Mouse (Mus musculus): ENCODE measurements around the gene Adat1.
A peak's percentile ranks its signal among the peaks of the same experiment; 100 is the strongest.

Adat1 gene

DNA sequence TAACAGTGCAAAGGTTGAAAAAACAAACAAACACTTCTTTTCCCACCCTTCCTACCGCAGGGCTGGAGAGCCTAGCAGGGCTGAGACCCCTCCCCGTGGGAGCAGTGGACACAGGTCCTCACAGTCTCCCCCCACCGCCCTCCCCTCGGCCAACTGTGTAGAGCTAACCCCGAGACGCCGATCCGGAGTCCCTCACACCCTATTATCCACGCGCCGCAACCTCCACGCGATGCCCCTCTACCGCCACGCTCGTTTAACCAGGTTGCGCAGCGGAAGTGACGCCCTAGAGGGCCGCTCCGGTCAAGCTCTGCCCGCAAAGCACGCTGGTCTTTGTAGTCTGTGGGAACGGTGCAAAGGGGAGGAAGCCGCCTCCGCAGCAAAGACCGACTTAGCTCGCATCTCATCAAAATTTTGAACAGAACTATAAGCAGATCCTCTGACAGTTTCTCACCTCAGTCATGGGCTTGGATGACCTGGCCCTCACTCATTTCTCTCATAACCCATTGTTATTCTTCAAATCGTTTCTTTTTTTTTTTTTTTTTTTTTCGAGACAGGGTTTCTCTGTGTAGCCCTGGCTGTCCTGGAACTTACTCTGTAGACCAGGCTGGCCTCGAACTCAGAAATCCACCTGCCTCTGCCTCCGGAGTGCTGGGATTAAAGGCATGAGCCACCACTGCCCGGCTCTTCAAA lies at the start of gene Adat1:
Adat1 (minus strand) TSS at position 290 of the 690 bp plus-strand sequence.
- peak; percentile 84 to 85 for DNase-seq

DNA sequence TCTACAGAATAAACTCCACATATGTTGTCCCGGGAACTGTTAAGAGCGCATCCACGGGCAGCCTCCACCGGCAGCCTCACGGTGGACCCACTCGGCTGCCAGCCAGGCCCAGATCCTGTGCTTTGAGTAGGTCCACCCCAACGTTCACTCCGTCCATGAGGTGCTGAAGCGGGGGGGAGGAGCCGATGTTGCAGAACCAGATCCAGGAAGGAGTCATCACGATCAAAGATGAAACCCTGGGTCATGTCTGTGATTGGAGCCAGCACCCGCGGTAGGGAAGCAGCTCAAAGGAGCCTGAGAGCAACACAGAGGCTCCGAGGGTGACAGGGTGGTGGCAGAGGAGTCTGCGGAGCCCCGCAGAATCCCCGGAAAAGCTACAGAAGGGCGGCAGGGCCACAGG lies 45.4 kb upstream of the Adat1 start:
- DNase-seq, result no peak

DNA sequence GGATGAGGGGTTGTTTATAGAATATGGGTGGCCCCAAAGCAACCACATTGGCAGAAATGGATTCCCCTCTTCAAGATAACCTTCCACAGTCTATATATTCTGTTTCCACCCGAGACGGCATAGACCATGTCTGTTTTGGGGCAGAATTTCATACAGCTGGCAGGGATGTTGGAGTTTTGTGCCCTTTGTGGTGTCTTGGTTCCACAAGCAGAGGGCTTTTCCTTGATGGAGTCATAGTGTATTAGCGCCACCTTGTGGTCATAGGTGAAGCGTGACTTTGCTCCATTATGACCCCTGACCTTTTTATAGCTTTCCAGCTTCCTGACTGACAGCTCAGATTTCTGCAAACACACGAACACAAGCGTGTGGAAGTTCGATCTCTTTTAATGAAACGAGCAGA lies 42.5 kb upstream of the Adat1 start:
- peak; percentile 53 to 55 for DNase-seq

DNA sequence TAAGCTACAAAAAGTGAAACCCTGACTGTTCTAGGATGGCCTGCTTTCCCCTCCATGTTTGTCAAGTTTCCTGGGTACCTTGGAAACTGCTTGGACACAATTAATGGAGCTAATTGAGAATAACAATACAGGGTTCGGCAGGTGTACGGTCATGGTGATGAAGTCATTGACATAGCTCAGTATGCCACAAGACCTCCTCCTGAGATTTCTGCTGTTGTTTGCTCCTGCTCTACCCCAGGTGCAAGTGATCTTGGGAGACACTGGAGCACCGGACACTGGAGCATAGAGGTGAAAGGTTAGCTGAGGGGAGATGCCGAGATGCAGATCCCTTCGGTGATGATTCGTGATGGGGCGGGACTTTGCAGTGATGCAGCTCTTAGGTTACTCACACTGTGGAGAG lies 41.0 kb upstream of the Adat1 start:
- DNase-seq, result no peak

DNA sequence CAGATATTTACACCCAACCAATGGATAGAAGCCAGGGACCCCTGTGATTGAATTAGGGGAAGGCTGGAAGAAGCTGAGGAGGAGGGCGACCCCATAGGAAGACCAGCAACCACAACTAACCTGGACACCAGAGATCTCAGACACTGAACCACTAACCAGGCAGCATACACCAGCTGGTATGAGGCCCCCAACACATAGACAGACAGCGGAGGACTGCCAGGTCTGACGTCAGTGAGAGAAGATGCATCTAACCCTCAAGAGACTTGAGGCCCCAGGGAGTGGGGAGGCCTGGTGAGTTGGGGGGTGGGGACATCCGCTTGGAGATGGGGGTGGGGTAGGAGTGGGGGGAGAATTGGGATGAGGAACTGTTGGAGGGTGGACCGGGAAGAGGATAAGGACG lies 38.6 kb upstream of the Adat1 start:
- no peak for DNase-seq

DNA sequence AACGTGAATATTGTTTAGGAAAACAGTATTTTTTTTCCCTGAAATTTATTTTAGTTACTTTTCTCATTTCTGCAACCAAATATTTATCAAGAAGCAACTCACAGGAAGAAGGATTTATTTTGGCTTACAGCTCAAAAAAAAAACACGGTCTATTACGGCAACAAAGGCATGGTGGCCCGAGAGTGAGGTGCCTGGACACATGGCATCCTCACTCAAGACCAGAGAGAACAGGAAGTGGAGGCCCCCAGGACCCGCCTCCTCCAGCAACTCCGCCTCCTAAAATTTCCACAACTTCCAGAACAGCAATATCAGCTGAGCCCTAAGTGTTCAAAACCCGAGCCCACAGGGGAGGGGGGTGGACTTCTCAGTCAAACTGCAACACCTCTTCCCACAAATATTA lies 37.4 kb upstream of the Adat1 start:
- no peak for DNase-seq

DNA sequence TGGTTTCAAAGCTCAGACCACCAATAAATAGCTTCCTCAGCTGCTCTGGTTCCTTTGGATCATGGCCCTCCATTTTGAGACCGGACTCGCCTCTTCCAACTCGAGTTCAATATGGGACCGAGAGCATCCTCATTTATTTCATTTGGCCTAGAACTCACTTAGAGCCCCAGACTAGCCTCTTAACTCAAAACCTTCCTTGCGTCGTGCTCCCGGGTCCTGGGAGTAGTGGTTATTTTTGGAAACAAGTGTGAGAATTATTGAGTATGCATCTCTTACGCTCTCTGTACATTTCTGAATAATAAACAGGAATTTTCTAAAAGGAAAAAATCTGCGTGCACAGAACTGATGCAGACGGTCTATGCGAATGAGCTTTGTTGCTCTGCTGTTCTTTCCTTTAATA lies 22.8 kb upstream of the Adat1 start, which contains the start of gene Gm6793:
Gm6793 (minus strand) TSS at position 101 of the 400 bp plus-strand sequence.
- DNase-seq, result no peak

DNA sequence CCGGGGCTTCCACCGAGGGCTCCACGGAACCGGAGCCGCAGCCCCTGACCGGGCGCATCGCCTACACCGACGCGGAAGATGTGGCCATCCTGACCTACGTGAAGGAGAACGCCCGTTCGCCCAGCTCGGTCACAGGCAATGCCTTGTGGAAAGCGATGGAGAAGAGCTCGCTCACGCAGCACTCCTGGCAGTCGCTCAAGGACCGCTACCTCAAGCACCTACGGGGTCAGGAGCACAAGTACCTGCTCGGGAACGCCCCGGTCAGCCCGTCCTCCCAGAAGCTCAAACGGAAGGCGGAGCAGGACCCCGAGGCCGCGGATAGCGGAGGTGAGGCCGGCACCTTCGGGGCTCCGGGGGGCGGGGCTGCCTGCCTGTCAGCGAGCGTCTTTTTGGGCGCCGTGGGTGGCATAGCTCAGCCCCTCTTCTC lies 19.7 kb upstream of the Adat1 start:
- peak; percentile 51 to 64 for DNase-seq

DNA sequence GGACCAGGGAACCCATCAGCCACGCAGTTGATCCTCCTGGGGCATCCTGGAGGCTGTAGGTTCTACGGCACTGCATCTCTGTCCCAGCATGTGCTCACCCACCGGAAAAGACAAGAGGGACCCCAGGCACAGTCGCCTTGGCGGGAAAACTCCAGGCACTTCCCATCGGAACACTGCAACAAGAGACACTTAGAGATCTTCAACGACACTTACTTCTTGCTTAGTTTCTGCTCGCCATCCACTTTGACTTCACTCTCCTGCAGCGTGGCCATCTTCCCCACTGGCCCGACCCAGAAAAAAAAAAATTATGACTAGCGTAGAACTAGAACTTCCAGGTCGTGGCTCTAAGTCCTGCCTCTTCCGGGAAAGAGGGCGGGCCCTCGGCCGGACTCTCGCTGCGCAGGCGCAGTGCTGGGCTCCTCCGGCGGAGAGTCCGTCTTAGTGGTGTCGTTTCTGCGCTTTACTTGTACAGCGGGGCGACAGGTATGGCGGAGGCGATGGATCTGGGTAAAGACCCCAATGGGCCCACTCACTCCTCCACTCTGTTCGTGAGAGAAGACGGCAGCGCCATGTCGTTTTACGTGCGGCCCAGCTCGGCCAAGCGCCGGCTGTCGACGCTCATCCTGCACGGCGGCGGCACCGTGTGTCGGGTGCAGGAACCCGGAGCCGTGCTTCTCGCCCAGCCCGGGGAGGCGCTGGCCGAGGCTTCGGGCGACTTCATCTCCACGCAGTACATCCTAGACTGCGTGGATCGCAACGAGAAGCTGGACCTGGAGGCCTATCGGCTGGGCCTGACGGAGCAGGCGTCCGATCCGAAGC lies 19.1 kb upstream of the Adat1 start, which contains the start of the genes Kars and Terf2ip:
Kars (minus strand) TSS at position 327 of the 819 bp plus-strand sequence.
Terf2ip (plus strand) TSS at position 402 of the 819 bp plus-strand sequence.
- DNase-seq, result peak; percentile 92 to 93

DNA sequence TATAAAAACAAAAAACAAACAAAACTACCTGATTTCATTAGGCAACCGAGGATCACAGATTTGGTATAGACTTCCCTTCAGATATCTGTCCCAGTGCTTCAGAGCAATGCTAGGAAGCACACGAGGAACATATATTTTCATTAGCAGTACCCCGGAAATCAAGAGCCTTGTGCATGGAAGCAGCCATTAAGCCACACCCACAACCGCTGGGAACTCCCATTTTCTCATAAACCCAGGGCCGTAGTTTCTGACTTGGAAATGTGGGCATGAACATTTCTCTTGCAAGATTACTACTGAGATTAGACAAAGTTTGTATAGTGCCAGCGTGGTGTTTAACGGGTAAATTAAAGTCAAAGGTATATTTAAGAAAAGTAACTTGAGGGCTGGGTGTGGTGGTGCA lies 17.5 kb upstream of the Adat1 start:
- DNase-seq, result no peak

DNA sequence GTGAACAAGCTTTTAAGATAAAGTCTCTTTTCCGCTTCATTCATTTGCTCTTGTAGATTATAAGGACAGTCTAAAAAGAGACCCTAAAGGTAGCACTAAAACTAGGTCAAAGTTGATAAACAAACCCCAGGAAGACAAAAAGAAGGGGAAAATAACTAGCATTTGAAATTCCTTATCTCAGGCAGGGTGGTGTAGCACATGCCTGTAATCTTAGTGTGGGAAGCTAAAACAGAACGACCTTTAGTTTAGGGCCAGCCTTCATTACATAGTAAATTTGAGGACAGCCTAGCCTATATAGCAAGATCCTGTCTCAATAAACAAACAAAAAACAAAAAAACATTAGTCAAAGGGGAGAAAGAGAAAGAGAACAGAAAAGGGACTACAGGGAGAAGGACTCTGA lies 15.6 kb upstream of the Adat1 start:
- DNase-seq, result no peak

DNA sequence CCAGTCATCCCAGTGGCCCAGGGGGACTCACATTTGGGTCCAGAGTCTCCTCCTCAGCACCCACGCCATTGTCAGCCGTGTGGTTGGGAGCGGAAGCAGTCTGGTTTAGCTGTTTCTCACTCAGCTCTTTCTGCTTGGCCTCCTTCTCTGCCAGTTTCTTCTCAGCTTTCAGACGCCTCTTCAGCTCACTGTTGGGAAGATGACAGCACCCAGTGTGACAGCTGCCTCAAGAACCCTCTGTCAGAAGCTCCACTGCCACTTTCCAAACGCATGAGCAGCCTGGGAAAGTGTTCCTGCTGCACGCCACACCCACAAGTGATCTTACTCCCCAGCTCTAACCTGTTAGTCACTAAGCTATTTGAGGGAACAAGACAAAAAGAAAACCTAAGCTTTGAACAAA lies 13.5 kb upstream of the Adat1 start:
- DNase-seq, result no peak

DNA sequence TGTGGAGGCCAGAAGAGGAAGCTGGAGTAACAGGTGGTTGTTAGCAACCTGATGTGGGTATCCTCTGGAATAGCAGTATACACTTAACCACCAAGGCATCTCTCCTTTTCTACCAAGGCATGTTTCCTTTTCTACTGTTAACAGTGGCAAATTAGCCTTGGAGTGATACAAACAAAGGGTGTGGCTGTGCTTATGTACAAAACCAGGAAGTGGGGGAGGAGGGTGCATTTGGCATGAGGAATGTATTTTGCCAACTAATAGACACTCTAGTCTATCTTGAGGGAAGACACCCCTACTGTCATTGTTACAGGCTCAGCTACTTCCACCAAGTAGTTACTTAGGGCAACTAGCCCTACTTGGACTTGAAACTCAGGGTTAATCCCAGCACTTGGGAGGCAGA lies 12.7 kb upstream of the Adat1 start:
- DNase-seq, result no peak

DNA sequence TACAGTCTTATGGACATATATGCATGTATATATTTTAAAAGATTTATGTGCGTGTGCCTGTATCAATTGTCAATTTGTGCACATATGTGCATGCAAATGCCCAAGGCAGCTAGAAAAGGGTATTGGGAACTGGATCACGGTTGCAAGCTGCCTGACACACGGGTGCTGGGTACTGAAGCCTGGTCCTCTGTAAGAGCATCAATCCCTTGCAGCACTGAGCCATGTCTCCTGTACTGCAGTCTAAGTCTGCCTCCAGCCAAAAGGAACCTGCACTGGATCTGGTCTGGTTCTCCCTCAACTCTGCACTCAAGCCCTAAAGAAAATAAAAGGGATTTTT lies 569 bp upstream of the Adat1 start:
- DNase-seq, result no peak

DNA sequence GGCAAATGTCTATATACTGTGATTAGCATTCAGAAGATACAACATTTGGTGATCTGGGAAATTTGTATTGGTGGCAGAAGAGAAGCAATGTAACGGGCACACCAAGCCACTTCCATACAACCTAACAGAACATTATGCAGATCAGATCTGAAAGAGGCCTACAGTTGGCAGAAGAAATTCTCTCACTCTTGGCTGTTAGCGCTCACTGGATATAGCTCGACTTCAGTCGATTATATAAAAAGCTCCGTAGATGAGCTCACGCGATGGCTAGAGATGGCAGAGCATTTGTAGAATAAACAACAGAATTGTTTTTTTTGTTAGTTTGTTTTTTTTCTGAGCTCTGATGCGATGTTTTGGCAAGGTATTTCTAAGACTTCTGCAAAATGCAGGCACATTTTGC lies 824 bp downstream of the Adat1 start:
- DNase-seq, result no peak

DNA sequence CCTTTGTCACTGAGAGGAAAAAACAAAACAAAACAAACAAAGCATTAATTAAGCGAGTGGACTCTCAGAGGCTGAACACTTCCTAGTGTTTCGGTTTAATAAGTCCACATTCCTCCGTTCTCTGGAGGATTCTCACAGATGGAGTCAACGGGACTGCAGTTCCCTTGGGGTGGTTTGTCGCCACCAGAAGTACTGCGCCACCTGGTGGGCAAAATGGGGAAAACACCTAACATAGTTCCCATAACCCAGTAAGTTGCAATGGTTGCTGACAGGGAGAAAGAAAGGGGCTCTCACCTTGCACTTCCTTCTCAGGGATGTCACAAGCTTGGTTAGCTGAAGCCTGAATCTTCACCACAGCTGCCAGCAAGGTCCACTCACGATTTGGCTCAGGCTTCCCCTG lies 2.2 kb downstream of the Adat1 start:
- peak; percentile 86 to 87 for DNase-seq

DNA sequence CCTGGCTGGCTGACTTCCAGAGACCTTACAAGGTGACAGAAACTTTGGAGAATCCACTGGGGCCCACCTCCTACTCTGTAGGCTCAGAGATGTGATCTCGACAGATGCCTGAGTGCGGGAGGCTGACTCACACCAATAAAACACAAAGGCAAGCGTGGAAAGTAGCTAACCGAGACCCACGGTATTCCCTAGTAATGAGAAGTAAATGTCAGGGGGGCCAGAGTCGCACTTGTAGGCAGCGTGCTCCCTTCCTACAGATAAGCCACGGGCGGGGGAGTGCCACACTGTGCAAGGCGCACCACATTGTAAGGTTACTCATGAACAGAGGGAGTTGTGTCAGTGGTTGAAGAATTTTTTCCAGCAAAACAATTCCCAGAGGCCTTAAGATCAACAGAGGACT lies 7.6 kb downstream of the Adat1 start:
- no peak for DNase-seq

DNA sequence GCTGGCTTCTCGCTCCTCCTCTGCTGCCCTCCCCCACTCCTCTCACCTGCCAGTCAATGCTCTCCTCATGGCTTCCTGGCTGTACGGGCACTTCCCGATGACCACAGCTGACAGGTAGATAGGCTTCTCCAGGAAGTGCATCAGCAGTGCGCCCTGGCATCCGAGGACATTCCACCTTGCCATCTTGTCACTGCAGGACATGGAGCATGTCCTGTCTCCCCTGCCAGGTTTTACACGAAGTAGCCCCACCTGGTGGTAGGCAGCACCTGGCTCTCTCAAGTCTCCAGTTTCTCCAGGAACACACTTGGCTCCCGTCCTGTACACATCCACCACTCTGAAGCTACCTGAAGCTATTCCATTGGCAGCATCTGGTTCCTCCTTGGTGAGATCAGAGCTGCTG lies 10.0 kb downstream of the Adat1 start:
- DNase-seq, result peak; percentile 16 to 18

DNA sequence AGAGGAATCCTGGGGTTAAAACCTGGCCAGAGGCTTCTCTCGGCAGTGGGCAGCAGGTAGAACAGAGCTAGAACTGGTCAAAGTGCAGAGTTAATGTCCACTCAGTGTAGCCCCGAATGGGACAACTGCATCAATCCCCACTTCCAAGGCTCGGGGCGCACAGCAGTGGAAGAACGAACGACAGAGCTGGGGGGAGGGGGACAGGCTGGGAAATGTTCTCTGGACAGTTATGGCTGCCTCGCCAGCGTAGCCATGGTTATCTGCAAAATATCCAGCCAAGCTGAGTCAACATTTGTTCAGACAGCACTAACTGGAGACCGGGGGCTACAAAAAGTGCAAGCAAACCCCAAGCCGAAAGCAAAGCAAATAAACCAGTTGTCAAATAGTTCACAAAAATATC lies 14.0 kb downstream of the Adat1 start:
- DNase-seq, result no peak

DNA sequence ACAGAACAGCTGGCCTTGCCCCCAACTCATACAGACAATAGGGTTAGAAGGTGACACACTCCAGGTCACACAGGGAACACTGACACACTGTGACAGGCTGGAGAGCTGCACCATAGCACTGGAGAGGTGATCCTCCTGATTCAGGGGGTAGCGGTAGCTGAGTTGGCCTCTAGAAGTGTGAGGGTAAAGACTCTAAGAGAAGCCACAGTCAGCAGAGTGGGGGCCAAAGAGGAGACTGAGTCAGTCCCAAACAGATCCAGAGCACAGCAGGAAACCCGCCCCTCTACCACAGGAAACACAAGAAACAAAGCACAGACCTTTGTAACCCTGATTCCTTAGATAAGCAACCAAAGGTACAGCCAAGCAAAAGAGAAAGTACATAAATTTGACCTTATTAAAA lies 15.8 kb downstream of the Adat1 start:
- DNase-seq, result no peak

DNA sequence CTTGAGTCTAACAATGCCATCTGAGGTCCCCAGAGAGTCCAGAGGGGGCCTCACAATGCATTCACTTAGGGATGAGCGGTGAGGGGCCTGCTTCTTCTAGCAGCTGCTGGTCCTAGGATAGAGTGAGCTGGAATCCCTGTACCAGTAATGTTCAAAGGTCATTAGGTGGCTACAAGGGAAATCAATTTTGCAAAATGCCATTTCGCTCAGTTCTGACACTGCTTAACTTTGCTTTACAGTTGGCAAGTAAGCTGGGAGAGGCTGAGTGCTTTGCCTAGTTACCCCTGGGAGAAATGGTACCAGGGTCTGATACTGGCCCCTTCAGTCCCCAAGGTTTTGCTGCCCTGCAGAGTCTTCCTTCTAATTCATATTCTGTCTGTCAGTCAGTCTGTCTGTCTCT lies 16.4 kb downstream of the Adat1 start:
- DNase-seq, result no peak

DNA sequence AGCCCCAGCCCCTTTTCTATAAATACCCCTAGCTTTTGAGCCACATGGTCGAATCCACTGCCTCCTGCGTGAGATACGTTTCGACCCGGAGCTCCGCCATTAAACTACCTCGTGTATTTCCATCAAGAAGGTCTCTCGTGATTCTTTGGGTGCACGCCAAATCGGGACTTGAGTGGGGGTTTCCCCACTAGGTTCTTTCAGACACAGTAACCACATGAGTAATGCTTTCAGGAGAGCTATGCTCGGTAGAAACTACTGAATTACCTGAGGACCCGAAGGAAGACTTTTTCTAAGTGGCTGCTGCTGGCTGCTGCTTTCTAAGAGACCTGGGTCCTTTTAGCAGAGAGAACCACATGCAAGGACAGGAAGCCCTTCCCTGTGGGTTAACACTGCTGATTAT lies 18.0 kb downstream of the Adat1 start:
- no peak for DNase-seq

DNA sequence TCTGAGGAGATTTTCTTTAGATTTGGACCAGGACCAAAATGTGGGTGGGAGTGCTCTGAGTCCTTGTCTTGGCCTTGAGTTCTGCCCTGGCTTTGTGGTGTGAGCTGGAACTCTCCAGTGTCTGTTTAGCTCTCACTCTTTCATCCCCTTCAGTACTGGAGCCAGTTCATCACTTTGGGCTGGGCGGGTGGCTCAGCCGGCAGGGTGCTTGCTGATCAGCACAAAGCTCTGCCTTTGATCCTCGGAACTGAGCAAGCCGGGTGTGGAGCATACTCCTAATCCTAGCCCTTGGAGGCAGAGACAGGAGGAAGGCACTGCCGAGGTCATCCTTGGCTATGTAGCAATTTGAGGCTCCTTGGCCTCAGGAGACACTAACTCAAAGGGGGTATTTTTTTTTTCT lies 23.1 kb downstream of the Adat1 start:
- no peak for DNase-seq

DNA sequence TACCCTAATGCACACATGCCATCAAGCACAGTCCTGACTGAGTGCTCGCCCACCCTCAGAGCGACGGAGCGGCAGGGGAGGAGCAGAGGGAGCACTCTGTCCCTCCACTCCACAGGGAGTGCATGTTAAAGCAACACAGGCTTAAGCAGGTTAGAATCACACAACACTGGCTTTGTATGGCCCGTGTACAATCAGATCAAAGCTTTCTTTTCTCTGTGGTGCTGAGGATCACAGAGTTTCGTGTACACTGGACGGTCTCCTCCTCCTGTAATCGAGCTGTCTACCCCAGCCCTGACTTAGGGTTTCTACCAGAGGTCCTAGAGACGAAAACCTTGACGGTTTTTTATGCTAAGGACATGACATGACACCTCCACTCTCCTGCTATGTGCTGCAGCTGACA lies 23.6 kb downstream of the Adat1 start:
- no peak for DNase-seq
